Mouse (Mus musculus): ENCODE results near the gene Gm44965. TPM values are rescaled to one million over a fixed set of nuclear protein-coding genes. Genes with fewer than 3 reads are reported as not detected.
"Not testable (repeated sequence)": the region's sequence is repeated elsewhere in the genome, so short reads cannot be mapped to it uniquely, and the experiment has no call there.

Gene Gm44965
- total RNA-seq, 1 experiment from 2014 or later, result not detected

GRCm38 (mm10) chr6:48613464-48613863, 19.7 kb downstream of the Gm44965 start:
- no peak for ATAC-seq (ENCODE audit: extremely low read depth, insufficient number of reproducible peaks, low FRiP score, poor library complexity, severe bottlenecking)

- ATAC-seq (ENCODE audit: extremely low read depth, insufficient number of reproducible peaks, low FRiP score, poor library complexity, severe bottlenecking), result no peak
These were observed 21.0 kb downstream of the Gm44965 start for GRCm38 (mm10) chr6:48614756-48615155.

GRCm38 (mm10) chr6:48620031-48620430, 26.3 kb downstream of the Gm44965 start:
- ATAC-seq (ENCODE audit: extremely low read depth, insufficient number of reproducible peaks, low FRiP score, poor library complexity, severe bottlenecking), result no peak

GRCm38 (mm10) chr6:48622186-48622843, 28.6 kb downstream of the Gm44965 start:
- not testable (repeated sequence) for ATAC-seq (ENCODE audit: extremely low read depth, insufficient number of reproducible peaks, low FRiP score, poor library complexity, severe bottlenecking)

GRCm38 (mm10) chr6:48623460-48623859, 29.7 kb downstream of the Gm44965 start:
- ATAC-seq (ENCODE audit: extremely low read depth, insufficient number of reproducible peaks, low FRiP score, poor library complexity, severe bottlenecking), result no peak

GRCm38 (mm10) chr6:48626464-48626863, 32.7 kb downstream of the Gm44965 start, which contains the start of gene AI854703:
Gene AI854703 (plus strand): TSS chr6:48626764.
- no peak for ATAC-seq (ENCODE audit: extremely low read depth, insufficient number of reproducible peaks, low FRiP score, poor library complexity, severe bottlenecking)

GRCm38 (mm10) chr6:48626984-48627383, 33.2 kb downstream of the Gm44965 start:
- ATAC-seq (ENCODE audit: extremely low read depth, insufficient number of reproducible peaks, low FRiP score, poor library complexity, severe bottlenecking), result no peak

- ATAC-seq (ENCODE audit: extremely low read depth, insufficient number of reproducible peaks, low FRiP score, poor library complexity, severe bottlenecking), result no peak
These were observed 33.8 kb downstream of the Gm44965 start for GRCm38 (mm10) chr6:48627511-48627924.

GRCm38 (mm10) chr6:48628377-48628776, 34.6 kb downstream of the Gm44965 start:
- ATAC-seq (ENCODE audit: extremely low read depth, insufficient number of reproducible peaks, low FRiP score, poor library complexity, severe bottlenecking), result no peak

- peak; percentile 27; the same call in 1 of the 2 replicates for ATAC-seq (ENCODE audit: extremely low read depth, insufficient number of reproducible peaks, low FRiP score, poor library complexity, severe bottlenecking)
These were observed 35.3 kb downstream of the Gm44965 start for GRCm38 (mm10) chr6:48628808-48629660.

- no peak for ATAC-seq (ENCODE audit: extremely low read depth, insufficient number of reproducible peaks, low FRiP score, poor library complexity, severe bottlenecking)
These were observed 35.9 kb downstream of the Gm44965 start for GRCm38 (mm10) chr6:48629661-48630034.

- no peak for ATAC-seq (ENCODE audit: extremely low read depth, insufficient number of reproducible peaks, low FRiP score, poor library complexity, severe bottlenecking)
These were observed 37.1 kb downstream of the Gm44965 start for GRCm38 (mm10) chr6:48630831-48631230.

- no peak for ATAC-seq (ENCODE audit: extremely low read depth, insufficient number of reproducible peaks, low FRiP score, poor library complexity, severe bottlenecking)
These were observed 41.4 kb downstream of the Gm44965 start for GRCm38 (mm10) chr6:48635105-48635504.

- no peak for ATAC-seq (ENCODE audit: extremely low read depth, insufficient number of reproducible peaks, low FRiP score, poor library complexity, severe bottlenecking)
These were observed 42.8 kb downstream of the Gm44965 start for GRCm38 (mm10) chr6:48636515-48636914.

- no peak for ATAC-seq (ENCODE audit: extremely low read depth, insufficient number of reproducible peaks, low FRiP score, poor library complexity, severe bottlenecking)
These were observed 44.2 kb downstream of the Gm44965 start for GRCm38 (mm10) chr6:48637811-48638500.

- ATAC-seq (ENCODE audit: extremely low read depth, insufficient number of reproducible peaks, low FRiP score, poor library complexity, severe bottlenecking), result no peak
These were observed 44.8 kb downstream of the Gm44965 start for GRCm38 (mm10) chr6:48638553-48638952.

GRCm38 (mm10) chr6:48641391-48641790, 47.6 kb downstream of the Gm44965 start:
- no peak for ATAC-seq (ENCODE audit: extremely low read depth, insufficient number of reproducible peaks, low FRiP score, poor library complexity, severe bottlenecking)

- no peak for ATAC-seq (ENCODE audit: extremely low read depth, insufficient number of reproducible peaks, low FRiP score, poor library complexity, severe bottlenecking)
These were observed 49.1 kb downstream of the Gm44965 start for GRCm38 (mm10) chr6:48642764-48643292.

GRCm38 (mm10) chr6:48645660-48646308, 52.0 kb downstream of the Gm44965 start:
- peak; percentile 62; the same call in 1 of the 2 replicates for ATAC-seq (ENCODE audit: extremely low read depth, insufficient number of reproducible peaks, low FRiP score, poor library complexity, severe bottlenecking)
